Mouse (Mus musculus) embryonic stem cell, embryonic (primary cell): ENCODE data around the gene Spi1.

Experiments
- CTCF ChIA-PET, 4 experiments: fragments of 300-600 bp in 2 of 4; fragments of 350-600 bp in 2 of 4; sonication (Branson Sonifier 250); formaldehyde crosslinking; loops; one replicate each; lab custom pipeline; 2022; ENCODE audit warnings: inconsistent platforms in 2 of 4; lab: Charles Lee
- POLR2A ChIA-PET, 4 experiments: fragments of 300-600 bp in 2 of 4; fragments of 350-600 bp in 2 of 4; sonication (Branson Sonifier 250); formaldehyde crosslinking; loops; one replicate each; lab custom pipeline; 2022; ENCODE audit warnings: antibody characterized with exemption in 4 of 4, inconsistent platforms in 1 of 4; lab: Charles Lee

Spi1 gene

GRCm38 (mm10) chr2:91098156-91098555, 16.0 kb downstream of the Spi1 start:
- ChIA-PET POLR2A (interaction anchor here in 1 of 4 experiments (1.6 to 1.8 kb wide), 2 partner anchors 35 to 44 kb away, joined by 6 to 7 read pairs; partner anchors contain the start of gene Psmc3), CTCF (interaction anchor here in 3 of 4 experiments (0.8 to 1.6 kb wide), 3 partner anchors 12 to 32 kb away, joined by 3 to 6 read pairs (median 3); no protein-coding TSS in a partner anchor)

DNA sequence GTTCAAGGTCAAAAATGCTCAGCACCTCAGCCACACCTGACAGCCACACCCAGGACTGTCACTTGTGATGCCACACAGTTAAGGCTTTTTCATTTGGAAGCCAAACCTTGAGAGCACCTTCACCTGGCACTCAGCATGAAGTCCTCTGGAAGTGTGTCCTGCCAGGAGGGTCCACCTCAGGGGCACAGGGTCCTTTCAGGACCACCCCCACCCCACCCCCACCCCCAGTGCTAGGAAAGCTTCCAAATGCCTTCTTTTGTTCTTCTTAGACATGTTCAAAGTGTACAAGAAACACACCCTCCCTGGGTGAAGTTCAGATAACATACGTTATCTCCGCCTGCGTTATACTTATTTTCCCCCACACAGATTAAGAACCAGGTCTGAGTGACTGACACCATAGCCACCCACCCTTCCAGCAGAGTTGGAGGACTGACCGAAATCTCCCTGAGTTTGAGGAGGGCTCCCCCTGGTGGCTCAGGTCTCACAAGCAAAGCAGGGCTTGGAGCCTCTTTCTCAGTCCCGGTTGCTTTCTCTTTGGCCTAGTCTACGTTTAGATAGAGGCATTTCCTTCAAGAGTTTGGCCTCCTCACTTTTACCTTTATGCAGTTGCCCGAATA, 19.0 kb downstream of the Spi1 start:
- ChIA-PET CTCF (interaction anchor here in 2 of 4 experiments (0.6 to 2.1 kb wide), 3 partner anchors 31 to 446 kb away, joined by 3 to 4 read pairs (median 3); no protein-coding TSS in a partner anchor), POLR2A (interaction anchor here in 1 of 4 experiments (0.9 to 1.4 kb wide), 3 partner anchors 10 to 155 kb away, joined by 3 to 4 read pairs (median 3); no protein-coding TSS in a partner anchor)

DNA sequence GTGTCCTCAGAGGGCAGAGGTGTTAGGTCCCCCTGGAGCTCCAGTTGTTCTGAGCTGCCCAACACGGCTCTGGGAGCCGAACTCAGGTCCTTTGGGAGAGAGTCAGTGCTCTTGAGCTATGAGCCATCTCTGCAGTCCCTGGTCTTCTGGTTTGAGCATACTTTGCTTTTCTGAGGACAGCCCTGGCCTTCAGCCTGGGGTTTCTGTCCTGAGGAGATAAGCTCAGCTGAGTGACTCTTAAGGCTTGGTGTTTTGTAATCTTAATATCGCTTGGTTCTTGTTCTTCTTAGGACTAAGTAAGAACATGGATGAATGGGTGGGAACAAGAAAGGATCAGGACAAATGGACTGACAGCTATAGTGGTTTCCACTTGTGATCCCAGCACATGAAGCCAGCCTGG, 26.0 kb downstream of the Spi1 start:
- POLR2A ChIA-PET: interaction anchor here in 2 of 4 experiments (0.7 to 1.5 kb wide), 11 partner anchors 11 to 157 kb away, joined by 3 to 8 read pairs (median 3); partner anchors contain the start of genes Arfgap2 (in 1 of the 2), Ddb2 (in 1 of the 2) and Slc39a13 (in 1 of the 2)

DNA sequence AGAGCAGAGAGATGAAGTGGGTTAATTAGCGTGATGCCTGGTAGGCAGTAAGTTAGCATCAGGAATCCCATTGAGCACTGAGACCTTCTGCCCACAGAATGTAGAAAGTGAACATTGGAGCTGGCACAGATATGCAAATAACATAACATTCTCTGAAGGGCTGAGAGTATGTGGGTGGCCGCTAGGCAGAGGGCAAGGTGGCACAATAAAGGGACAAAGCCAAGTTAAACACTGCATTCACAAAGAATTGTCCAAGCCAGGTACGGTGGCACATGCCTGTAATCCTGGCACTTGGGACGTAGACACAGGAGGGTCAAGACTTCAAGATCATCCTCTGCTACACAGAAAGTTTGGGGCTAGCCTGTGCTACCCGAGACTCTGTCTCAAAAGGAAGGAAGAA, 27.1 kb downstream of the Spi1 start:
- ChIA-PET POLR2A (interaction anchor here in 3 of 4 experiments (0.5 to 5.5 kb wide), 11 partner anchors 13 to 216 kb away, joined by 3 to 33 read pairs (median 3); partner anchors contain the start of gene Ddb2 (in 1 of the 3)), CTCF (interaction anchor here in 2 of 4 experiments (0.9 to 2.1 kb wide), 3 partner anchors 39 to 85 kb away, joined by 3 to 4 read pairs (median 4); partner anchors contain the start of gene Slc39a13 (in 1 of the 2))

More for the DNA sequence above, 26.0 kb downstream of the Spi1 start:
- CTCF ChIA-PET: interaction anchor here (0.6 to 2.1 kb wide), 11 partner anchors 11 to 373 kb away, joined by 3 to 4 read pairs (median 3); partner anchors contain the start of genes Rapsn (in 1 of the 4) and Slc39a13 (in 1 of the 4)

DNA sequence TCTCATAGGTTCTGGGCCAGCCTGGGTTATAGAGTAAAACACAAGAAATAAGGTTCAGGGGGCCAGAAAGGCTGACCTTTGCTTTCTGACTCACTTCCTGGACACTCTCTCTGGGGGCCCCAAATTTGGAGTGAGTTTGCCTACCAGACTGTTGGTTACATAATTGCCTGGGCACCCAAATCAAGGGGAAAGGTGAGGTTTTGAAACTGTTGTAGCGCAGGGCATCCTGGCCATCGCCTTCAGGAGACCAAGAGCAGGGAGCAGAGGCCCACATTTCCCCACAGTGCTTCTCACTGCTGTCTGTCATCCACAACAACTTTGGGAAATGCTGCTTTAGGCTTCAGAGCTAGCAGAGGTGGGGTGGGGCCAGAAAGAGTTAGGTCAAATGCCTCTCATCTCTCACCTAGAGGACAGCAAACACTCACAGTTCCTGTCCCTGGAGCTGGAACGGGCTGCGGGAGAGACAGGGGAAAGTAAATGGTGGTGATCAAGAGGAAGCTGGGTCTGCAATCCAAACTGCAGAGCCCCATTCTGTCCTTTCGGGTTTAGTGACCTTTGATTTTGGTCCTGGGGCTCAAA, 27.7 kb downstream of the Spi1 start:
- CTCF ChIA-PET: interaction anchor here in 3 of 4 experiments (0.5 to 1.5 kb wide), 10 partner anchors 13 to 371 kb away, joined by 3 to 6 read pairs (median 3); partner anchors contain the start of gene Slc39a13 (in 1 of the 3)
- POLR2A ChIA-PET: interaction anchor here in 2 of 4 experiments (0.9 to 6.1 kb wide), 21 partner anchors 12 to 184 kb away, joined by 3 to 68 read pairs (median 4); partner anchors contain the start of genes Ddb2 (in 2 of the 2), Rapsn (in 2 of the 2), Psmc3 (in 1 of the 2) and Slc39a13 (in 1 of the 2)

DNA sequence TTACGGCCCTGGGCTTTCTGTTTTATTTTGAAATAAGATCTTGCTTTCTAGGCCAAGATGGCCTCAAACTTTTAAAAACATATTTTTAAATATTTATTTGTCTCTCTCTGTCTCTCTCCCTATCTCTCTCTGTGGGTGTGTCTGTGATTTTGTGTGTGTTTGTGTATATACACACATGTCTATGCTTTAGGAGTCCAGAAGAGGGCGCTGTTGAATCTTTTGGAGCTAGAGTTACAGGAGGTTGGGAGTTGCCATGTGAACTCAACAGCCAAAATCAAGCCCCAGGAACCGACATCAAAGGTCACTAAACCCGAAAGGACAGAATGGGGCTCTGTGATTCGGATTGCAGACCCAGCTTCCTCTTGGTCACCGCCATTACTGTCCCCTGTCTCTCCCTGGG, 28.2 kb downstream of the Spi1 start:
- POLR2A ChIA-PET: interaction anchor here in 3 of 4 experiments (0.6 to 6.1 kb wide), 27 partner anchors 10 to 192 kb away, joined by 3 to 68 read pairs (median 4); partner anchors contain the start of genes Ddb2 (in 3 of the 3), Rapsn (in 2 of the 3), Psmc3 (in 1 of the 3) and Slc39a13 (in 1 of the 3)
- CTCF ChIA-PET: interaction anchor here (0.5 to 1.5 kb wide), 18 partner anchors 11 to 370 kb away, joined by 3 to 6 read pairs (median 3); partner anchors contain the start of gene Slc39a13 (in 1 of the 4)

GRCm38 (mm10) chr2:91111832-91112231, 29.6 kb downstream of the Spi1 start:
- ChIA-PET CTCF (interaction anchor here in 3 of 4 experiments (0.9 to 4.3 kb wide), 12 partner anchors 41 to 376 kb away, joined by 3 to 45 read pairs (median 4); partner anchors contain the start of gene Ddb2 (in 3 of the 3)), POLR2A (interaction anchor here in 3 of 4 experiments (0.5 to 6.1 kb wide), 79 partner anchors 8 to 709 kb away, joined by 3 to 68 read pairs (median 4); partner anchors contain the start of genes Arfgap2 (in 3 of the 3), Ddb2 (in 3 of the 3), Pacsin3 (in 2 of the 3) and Rapsn (in 2 of the 3))

GRCm38 (mm10) chr2:91112491-91112890, 30.3 kb downstream of the Spi1 start:
- ChIA-PET POLR2A (interaction anchor here (0.5 to 6.1 kb wide), 101 partner anchors 9 to 519 kb away, joined by 3 to 68 read pairs (median 4); partner anchors contain the start of genes Ddb2 (in 4 of the 4), Arfgap2 (in 3 of the 4), Acp2 (in 2 of the 4) and Madd (in 2 of the 4)), CTCF (interaction anchor here in 3 of 4 experiments (0.6 to 4.3 kb wide), 18 partner anchors 9 to 375 kb away, joined by 3 to 45 read pairs (median 4); partner anchors contain the start of genes Ddb2 (in 3 of the 3), Slc39a13 (in 2 of the 3), Acp2 (in 1 of the 3) and Nr1h3 (in 1 of the 3))

GRCm38 (mm10) chr2:91113334-91113733, 31.1 kb downstream of the Spi1 start:
- ChIA-PET CTCF (interaction anchor here (0.5 to 4.3 kb wide), 14 partner anchors 10 to 951 kb away, joined by 3 to 45 read pairs (median 4); partner anchors contain the start of genes Ddb2 (in 3 of the 4) and Slc39a13 (in 2 of the 4)), POLR2A (interaction anchor here (0.5 to 6.1 kb wide), 67 partner anchors 8 to 590 kb away, joined by 3 to 68 read pairs (median 6); partner anchors contain the start of genes Ddb2 (in 4 of the 4), Arfgap2 (in 3 of the 4), Acp2 (in 2 of the 4) and Lrp4 (in 2 of the 4))

- POLR2A ChIA-PET: interaction anchor here (0.5 to 6.1 kb wide), 43 partner anchors 7 to 590 kb away, joined by 3 to 68 read pairs (median 7); partner anchors contain the start of genes Ddb2 (in 3 of the 4), Acp2 (in 2 of the 4), Arfgap2 (in 2 of the 4) and Nr1h3 (in 2 of the 4)
- CTCF ChIA-PET: interaction anchor here (0.5 to 4.3 kb wide), 10 partner anchors 10 to 951 kb away, joined by 3 to 45 read pairs (median 6); partner anchors contain the start of genes Ddb2 (in 1 of the 4) and Slc39a13 (in 1 of the 4)
Observed at GRCm38 (mm10) chr2:91113852-91114251, 31.7 kb downstream of the Spi1 start.

DNA sequence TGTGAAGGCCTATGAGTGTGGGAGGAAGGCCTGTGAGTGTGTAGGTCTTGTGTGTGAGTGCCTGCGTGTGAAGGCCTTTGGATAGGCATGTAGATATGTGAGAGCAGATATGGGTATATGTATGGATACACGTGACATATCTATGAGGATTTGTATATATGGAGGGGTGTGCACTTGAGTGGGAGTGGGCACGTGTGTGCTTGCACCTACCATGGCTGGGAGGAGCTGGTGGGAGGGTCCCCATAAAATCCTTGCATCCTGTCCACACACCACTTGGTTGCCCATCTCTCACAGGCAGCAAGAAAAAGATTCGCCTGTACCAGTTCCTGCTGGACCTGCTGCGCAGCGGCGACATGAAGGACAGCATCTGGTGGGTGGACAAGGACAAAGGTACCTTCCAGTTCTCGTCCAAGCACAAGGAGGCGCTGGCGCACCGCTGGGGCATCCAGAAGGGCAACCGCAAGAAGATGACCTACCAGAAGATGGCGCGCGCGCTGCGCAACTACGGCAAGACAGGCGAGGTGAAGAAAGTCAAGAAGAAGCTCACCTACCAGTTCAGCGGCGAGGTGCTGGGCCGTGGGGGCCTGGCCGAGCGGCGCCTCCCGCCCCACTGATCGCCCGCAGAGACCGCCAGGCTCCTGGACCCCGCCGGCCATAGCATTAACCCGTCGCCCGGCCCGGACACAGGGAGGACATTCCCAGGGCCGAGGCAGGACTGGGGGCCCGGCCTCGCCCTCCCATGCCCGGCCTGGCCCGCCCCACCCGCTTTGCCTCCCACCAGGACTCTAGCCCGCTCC, 32.8 kb downstream of the Spi1 start:
- CTCF ChIA-PET: interaction anchor here (0.5 to 4.3 kb wide), 184 partner anchors 8 to 1068 kb away, joined by 3 to 56 read pairs (median 4); partner anchors contain the start of genes Ddb2 (in 4 of the 4), Arfgap2 (in 3 of the 4), Slc39a13 (in 3 of the 4) and Acp2 (in 2 of the 4)
- POLR2A ChIA-PET: interaction anchor here (0.5 to 6.1 kb wide), 66 partner anchors 9 to 412 kb away, joined by 3 to 68 read pairs (median 4); partner anchors contain the start of genes Ddb2 (in 4 of the 4), Acp2 (in 3 of the 4), Nr1h3 (in 3 of the 4) and Slc39a13 (in 3 of the 4)

DNA sequence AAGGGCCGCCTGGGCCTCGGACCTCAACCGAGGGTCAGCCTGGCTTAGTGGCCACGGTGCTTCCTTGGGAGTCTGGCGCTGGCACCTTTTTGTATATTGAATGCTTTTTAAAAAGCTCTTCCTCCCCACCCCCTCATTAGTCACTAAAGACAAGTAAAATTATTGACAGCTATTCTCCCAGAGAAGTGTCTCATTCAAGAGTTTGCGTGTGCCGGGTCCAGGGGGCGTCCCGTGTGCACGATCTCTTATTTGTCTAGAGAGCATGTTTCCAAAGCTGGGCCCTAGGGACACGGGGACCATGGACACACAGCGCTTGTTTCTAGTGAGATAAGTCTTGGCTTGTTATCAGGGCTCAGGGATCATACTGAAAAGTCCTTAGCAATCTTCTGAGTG, 33.4 kb downstream of the Spi1 start:
- CTCF ChIA-PET: interaction anchor here (0.6 to 4.3 kb wide), 185 partner anchors 8 to 1067 kb away, joined by 3 to 56 read pairs (median 4); partner anchors contain the start of genes Ddb2 (in 4 of the 4), Arfgap2 (in 3 of the 4), Slc39a13 (in 3 of the 4) and Acp2 (in 2 of the 4)
- POLR2A ChIA-PET: interaction anchor here (0.5 to 6.1 kb wide), 60 partner anchors 8 to 412 kb away, joined by 3 to 66 read pairs (median 4); partner anchors contain the start of genes Ddb2 (in 4 of the 4), Acp2 (in 3 of the 4), Nr1h3 (in 3 of the 4) and Slc39a13 (in 3 of the 4)

- CTCF ChIA-PET: interaction anchor here in 1 of 4 experiments (1.3 to 2.3 kb wide), 2 partner anchors 51 to 78 kb away, joined by 3 to 34 read pairs; no protein-coding TSS in a partner anchor
- POLR2A ChIA-PET: interaction anchor here in 2 of 4 experiments (0.5 to 2.8 kb wide), 6 partner anchors 14 to 178 kb away, joined by 3 to 13 read pairs (median 8); partner anchors contain the start of genes Acp2 (in 1 of the 2), Ddb2 (in 1 of the 2), Madd (in 1 of the 2) and Nr1h3 (in 1 of the 2)
Observed at GRCm38 (mm10) chr2:91116842-91117241, 34.7 kb downstream of the Spi1 start.

DNA sequence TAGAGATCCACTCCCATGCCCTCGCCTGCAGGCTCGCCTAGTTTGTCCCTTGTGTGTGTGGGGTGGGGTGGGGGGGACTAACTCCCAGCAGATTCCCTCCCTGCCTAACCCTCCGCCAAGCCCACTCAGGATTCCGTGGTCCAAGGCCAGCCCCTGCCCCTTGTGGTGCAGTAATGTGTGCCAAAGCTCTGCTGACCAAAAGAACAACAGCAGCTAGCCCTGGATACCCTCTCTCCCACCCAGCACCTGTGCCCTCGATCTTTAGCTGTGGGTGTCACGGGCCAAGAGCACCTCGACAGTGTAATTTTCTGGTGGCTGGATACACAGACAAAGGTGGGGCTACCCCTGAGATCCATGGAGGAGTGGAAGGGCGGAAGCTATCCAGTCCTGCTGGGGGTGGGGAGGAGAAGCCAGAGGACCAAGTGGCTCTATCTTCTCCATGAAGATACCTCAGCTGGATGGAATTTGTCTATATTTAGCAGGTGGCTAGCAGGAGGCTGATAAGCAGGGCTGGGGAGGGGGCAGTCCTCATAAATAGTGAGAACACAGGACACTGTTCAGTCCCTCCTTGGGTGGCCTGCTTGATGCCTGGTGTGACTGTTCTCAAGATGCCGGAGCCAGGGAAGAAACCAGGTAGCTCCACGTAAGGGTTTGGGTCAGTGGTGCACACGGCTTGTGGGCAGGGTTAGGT, 35.5 kb downstream of the Spi1 start, which contains the start of gene Mybpc3:
Gene Mybpc3 (plus strand): TSS at position 560 of the 691 bp plus-strand sequence.
- ChIA-PET POLR2A (interaction anchor here in 3 of 4 experiments (0.7 to 2.8 kb wide), 10 partner anchors 13 to 147 kb away, joined by 3 to 13 read pairs (median 3); partner anchors contain the start of genes Ddb2 (in 3 of the 3), Arfgap2 (in 1 of the 3) and Madd (in 1 of the 3)), CTCF (interaction anchor here in 3 of 4 experiments (0.5 to 1.3 kb wide), 7 partner anchors 47 to 637 kb away, joined by 3 to 4 read pairs (median 3); no protein-coding TSS in a partner anchor)
